Mouse (Mus musculus) left cerebral cortex, postnatal 10 days (tissue): ENCODE results near the gene Itsn2. TPM values are rescaled to one million over a fixed set of nuclear protein-coding genes. Genes with fewer than 3 reads are reported as not detected.
"Not testable (repeated sequence)": the region's sequence is repeated elsewhere in the genome, so short reads cannot be mapped to it uniquely, and the experiment has no call there.

Source experiments
- DNase-seq, 2 experiments: peaks; one replicate each; pipeline ENCODE4 v3.0.0; 2021 to 2022; ENCODE audit warnings: low spot score in 2 of 2, mixed read lengths in 1 of 2; ENCODE audit errors: extremely low spot score in 1 of 2
- intact Hi-C: fragments of 180-260 bp; cut with DNase I; formaldehyde crosslinking; loops from one replicate; pipeline ENCODE4 v1.15.1; 2025
- total RNA-seq, 2 experiments: library from RNA; stranded (reverse); gene quantifications; 2 replicates each; pipeline ENCODE4 v1.2.3; 2021

Itsn2 gene
- total RNA-seq, 2 experiments from 2014 or later: 56.6 to 61.0 TPM

DNA sequence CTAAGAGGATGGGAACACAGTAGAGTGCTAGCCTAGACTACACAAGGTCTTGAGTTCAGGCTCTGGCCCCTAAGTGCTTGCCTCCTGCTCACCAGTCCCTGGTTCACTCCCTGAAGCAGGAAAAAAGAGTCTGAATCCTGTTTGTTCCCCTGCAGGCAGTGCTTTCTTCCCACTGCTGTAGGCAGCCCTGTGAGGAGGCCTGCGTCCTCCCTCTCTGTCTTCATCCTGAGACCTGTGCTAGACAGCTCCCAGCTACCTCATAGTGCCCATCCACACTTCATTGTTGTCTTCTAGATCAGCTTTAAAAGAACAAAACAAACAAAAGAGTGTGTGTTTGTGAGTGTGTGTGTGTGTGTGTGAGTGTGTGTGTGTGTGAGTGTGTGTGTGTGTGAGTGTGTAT is 102.1 kb downstream of the Itsn2 start:
- intact Hi-C loops: no loop called here
- no peak for DNase-seq

GRCm38 (mm10) chr12:4705626-4706025 is 113.2 kb downstream of the Itsn2 start:
- intact Hi-C loops, DNase-seq: not testable (repeated sequence)

GRCm38 (mm10) chr12:4706175-4706574 is 113.7 kb downstream of the Itsn2 start:
- no peak for DNase-seq
- intact Hi-C loops: no loop called here

DNA sequence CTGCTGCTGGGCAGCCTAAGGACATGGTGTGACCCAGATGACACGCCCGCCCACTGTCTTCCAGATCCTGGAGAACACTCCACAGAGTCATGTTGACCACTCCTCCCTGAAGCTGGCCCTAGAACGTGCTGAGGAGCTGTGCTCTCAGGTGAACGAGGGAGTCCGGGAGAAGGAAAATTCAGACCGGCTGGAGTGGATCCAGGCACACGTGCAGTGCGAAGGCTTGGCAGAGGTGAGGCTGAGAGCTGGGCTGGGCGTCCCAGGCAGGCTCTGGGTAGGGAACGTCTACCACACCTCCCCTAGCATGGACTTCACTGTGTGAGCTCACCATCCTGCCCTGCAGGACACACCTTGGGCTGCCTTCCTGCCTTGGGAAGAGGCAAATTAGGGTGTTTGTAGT is 114.5 kb downstream of the Itsn2 start:
- DNase-seq: no peak
- intact Hi-C loops: no loop called here

- intact Hi-C loops: no loop called here
- no peak for DNase-seq
These were observed 115.1 kb downstream of the Itsn2 start for GRCm38 (mm10) chr12:4707488-4708017.

GRCm38 (mm10) chr12:4708296-4708695 is 115.9 kb downstream of the Itsn2 start:
- no peak for DNase-seq
- intact Hi-C loops: no loop called here

DNA sequence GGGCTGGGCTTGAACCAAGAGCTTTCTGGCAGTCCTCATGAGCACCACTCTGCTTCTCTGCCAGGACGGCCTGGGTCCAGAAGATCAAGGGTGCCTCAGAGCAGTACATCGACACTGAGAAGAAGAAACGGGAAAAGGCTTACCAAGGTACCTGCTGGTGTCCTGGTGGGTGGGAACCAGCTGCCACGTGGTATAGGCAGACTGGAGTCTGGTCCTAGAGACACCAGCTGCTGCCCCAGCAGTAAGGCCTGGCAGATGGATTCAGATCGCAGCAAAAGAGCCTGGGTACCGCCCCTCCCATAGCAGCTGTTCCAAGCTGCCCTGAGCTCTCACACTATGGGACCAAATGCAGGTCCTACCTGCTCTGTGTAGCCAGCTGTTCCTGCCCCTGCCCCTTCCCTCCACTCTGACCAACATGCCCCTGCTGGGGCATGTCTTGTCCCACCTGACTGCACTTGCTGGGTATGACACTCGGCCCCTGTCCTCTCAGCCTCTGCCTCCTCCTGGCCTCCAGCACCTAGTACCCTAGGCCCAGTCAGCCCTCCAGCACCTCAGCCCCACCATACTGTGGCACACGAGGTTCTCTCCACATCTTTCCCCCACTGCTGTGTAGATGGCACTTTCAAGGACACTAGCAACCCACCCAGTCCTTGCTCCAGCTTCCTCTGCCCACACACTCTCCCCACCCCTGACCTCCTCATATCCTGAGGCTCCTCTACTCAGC is 116.6 kb downstream of the Itsn2 start:
- intact Hi-C loops: no loop called here
- DNase-seq: no peak

DNA sequence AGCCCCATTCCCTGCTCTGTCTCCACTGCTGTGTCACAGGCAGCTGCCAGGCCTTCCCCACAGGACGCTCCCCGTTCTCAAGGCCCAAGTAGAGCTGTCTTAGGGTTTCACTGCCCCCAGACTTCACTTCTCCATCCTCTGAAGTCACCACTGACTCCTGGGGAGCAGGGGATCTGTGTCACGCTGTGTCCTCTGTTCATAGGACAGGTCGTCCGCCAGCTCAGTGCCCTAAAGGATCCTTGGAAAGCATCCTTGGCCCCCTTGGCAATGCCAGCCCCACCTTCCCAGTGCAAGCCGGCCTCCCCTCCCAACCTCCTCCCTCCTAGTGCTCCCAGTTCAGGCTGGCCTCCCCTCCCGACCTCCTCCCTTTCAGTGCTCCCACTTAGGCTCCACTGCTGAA is 117.5 kb downstream of the Itsn2 start:
- intact Hi-C loops: no loop called here
- DNase-seq: no peak

GRCm38 (mm10) chr12:4713361-4713760 is 120.9 kb downstream of the Itsn2 start:
- intact Hi-C loops: no loop called here
- DNase-seq: no peak

DNA sequence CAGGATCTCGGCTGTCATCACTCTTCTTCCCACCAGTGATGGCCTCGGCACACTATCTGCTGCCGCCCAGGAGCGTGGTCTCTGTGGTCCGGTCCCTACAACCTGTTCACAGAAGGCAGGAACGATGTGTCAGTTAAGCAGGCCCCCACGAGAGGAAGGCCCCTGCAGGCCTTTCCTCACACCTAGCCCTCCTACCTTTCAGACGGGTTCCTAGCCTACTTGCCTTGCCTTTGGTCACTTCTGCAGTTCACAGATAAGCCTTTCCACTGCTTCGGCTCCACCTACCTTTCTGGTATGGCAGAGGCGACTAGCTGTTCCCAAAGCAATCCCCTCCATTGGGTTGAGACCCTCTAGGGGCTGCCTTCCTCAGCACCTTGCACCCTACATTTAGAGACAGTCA is 123.2 kb downstream of the Itsn2 start:
- intact Hi-C loops: no loop called here
- DNase-seq: no peak

DNA sequence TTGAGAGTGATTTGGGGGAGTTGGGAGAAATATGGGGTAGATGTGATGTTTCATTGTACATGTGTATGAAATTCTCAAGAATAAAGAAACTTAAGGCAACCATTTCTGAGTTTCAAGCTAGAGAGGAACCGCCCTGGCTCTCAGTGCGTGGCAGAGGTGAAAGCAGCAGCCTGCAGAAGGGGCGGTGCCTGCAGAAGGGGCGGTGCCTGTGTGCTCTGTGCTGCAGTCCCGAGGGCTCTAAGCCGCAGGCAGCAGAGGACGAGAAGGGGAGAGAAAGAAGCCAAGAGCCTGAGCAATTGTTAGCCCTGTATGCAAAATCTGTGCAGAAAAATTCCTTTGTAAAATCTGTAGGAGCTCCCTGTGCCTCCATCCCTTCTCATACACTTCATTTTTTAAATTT is 125.0 kb downstream of the Itsn2 start:
- DNase-seq: no peak
- intact Hi-C loops: no loop called here

GRCm38 (mm10) chr12:4719066-4719761 is 126.8 kb downstream of the Itsn2 start:
- intact Hi-C loops: no loop called here

DNA sequence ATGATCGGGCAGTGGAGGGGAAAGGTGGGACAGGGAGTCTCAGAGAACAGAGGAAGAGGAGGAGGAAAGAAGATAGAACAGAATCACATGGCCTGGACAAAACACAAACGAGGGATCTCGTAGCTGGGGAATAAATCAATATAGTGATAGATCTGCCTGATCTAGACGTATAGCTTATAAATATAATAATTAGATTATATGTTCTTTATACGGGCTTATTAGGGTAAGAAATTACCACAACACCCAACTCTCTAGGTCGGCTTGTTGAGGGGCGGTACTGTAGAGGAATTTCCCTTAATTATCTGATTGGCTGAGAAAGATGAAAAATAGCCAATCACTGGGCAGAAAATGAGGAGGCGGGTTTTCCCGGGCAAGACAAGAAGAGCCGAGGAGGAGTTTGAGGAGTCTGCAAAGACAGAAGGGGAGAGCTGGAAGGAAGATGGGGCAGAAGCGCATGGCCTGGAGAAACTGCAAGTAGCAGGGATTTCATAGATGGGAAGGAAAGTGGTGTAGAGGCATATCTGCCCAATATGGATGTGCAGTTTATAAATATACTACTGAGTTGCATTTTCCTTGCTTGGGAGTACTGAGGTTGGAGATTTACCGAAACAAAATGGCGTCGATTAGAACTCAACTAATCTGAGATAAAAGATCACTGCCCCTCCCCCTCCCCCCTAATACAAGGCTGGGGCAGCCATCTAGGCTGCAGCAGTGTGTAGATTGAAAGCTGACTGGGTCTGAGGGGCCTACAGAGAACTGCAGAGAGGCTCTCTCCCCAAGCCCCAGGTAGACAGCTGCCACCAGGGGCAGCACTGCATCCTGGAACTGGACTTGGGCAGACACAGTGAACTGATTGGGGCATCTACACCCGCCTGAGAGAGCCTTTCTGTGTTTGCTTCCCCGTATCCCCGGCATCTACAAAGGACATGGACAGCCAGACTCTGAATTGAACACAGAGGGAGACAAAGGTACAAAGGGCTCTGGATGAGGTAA is 127.6 kb downstream of the Itsn2 start:
- no peak for DNase-seq
- intact Hi-C loops: no loop called here

More at GRCm38 (mm10) chr12:4719066-4719761, 126.8 kb downstream of the Itsn2 start:
- DNase-seq: no peak

DNA sequence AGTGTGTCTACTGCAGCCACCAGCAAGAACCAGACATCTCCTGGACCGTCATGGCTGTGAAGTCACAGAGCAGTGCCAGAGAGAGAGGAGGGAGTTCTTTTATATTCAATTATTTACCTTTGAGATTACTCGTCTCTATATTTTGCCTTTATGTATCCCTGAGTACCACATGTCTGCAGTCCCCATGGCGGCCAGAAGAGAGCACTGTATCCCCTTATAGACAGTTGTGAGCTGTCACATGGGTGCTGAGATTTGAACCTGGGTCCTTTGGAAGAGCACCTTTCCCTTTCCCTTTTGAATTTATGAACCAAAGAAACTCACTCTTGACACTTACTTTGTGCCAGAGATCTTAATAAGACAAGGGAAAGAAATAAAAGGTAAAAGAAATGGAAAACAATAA is 136.7 kb downstream of the Itsn2 start:
- no peak for DNase-seq
- intact Hi-C loops: no loop called here

- DNase-seq: no peak
- intact Hi-C loops: no loop called here
These were observed 139.2 kb downstream of the Itsn2 start for GRCm38 (mm10) chr12:4731629-4732028.

GRCm38 (mm10) chr12:4732332-4732731 is 139.9 kb downstream of the Itsn2 start:
- intact Hi-C loops: no loop called here
- DNase-seq: no peak

GRCm38 (mm10) chr12:4738031-4738576 is 145.7 kb downstream of the Itsn2 start, which contains the start of gene Fam228a:
Fam228a (minus strand) TSS chr12:4738430.
- intact Hi-C loops: no loop called here
- no peak for DNase-seq

GRCm38 (mm10) chr12:4740823-4741222 is 148.4 kb downstream of the Itsn2 start:
- intact Hi-C loops: no loop called here
- no peak for DNase-seq

GRCm38 (mm10) chr12:4742183-4742582 is 149.7 kb downstream of the Itsn2 start:
- intact Hi-C loops: no loop called here
- no peak for DNase-seq
